ENCODE assay signal across 10 mouse cellular contexts in genomic region chr12:99306536-99307204, GRCm38 (mm10).
DNase-seq lines count a peak whose midpoint lies in the region; ATAC-seq and TF ChIP-seq lines count a peak whose summit lies in the region.
"Had no signal": no experiment of that assay in that cellular context is flagged by ENCODE, and none has a peak within 500 bp of the region (broad histone marks: within the 10 kb centered on the region; RNA-seq: fewer than 3 reads in every experiment).

No protein-coding gene starts in this region.

- peak overlapping the region; percentile 51 for H3K4me2 ChIP-seq in heart, embryonic 16.5 days (ENCODE audit: low read depth, low read length)
- H3K4me2 ChIP-seq in hindbrain, embryonic 11.5 days (replicated peaks; ENCODE audit: low read depth, low read length) = no peak overlapping the region
- no peak overlapping the region for H3K4me2 ChIP-seq in neural tube, embryonic 15.5 days

- WGBS in heart, embryonic 16.5 days = 34% methylated on average over 6 of the region's 6 CpGs
- WGBS in spleen, adult 2 months = 68% methylated on average over 6 of the region's 6 CpGs
- 56% methylated on average over 6 of the region's 6 CpGs for WGBS in hindbrain, embryonic 11.5 days
- 46% methylated on average over 6 of the region's 6 CpGs for WGBS in neural tube, embryonic 15.5 days

- no peak overlapping the region for H3K4me3 ChIP-seq in heart, embryonic 16.5 days (ENCODE audit: low read length)
- no peak overlapping the region for H3K4me3 ChIP-seq in spleen, adult 2 months (ENCODE audit: extremely low read depth, insufficient read depth, insufficient read length)
- no peak overlapping the region for H3K4me3 ChIP-seq in hindbrain, embryonic 11.5 days (ENCODE audit: low read depth, low read length)
- no peak overlapping the region for H3K4me3 ChIP-seq in neural tube, embryonic 15.5 days (replicated peaks)

- no peak for TF ChIP-seq POLR2A in spleen, adult 2 months (IDR thresholded peaks at IDR 0.05; ENCODE audit: low read depth, low read length)

- H3K4me1 ChIP-seq in heart, embryonic 16.5 days (ENCODE audit: control insufficient read depth, insufficient read depth, low read length) = peaks cover 23% of the 10 kb centered on the region
- peaks cover 11% of the 10 kb centered on the region; the same call in 1 of the 2 replicates for H3K4me1 ChIP-seq in spleen, adult 2 months (ENCODE audit: control insufficient read depth, insufficient read depth, insufficient read length)
- H3K4me1 ChIP-seq in hindbrain, embryonic 11.5 days (replicated peaks; ENCODE audit: control insufficient read depth, insufficient read depth, low read length) = peaks cover 6% of the 10 kb centered on the region; the same call in 1 of the 2 replicates
- H3K4me1 ChIP-seq in neural tube, embryonic 15.5 days = peaks cover 66% of the 10 kb centered on the region

- no peak for TF ChIP-seq CTCF in spleen, adult 2 months (IDR thresholded peaks at IDR 0.05; ENCODE audit: extremely low read depth, insufficient read depth, insufficient read length, insufficient replicate concordance)

- no peaks in the 10 kb centered on the region for H3K9me3 ChIP-seq in heart, embryonic 16.5 days (replicated peaks; ENCODE audit: control insufficient read depth, low read length)
- no peaks in the 10 kb centered on the region for H3K9me3 ChIP-seq in hindbrain, embryonic 11.5 days (ENCODE audit: control insufficient read depth, low read length)
- no peaks in the 10 kb centered on the region for H3K9me3 ChIP-seq in neural tube, embryonic 15.5 days (replicated peaks)

- no peak for DNase-seq in heart, postnatal 4 days
- no peak for DNase-seq in spleen, adult 2 months (ENCODE audit: low read depth in 1 of 2, low spot score in 2 of 2)
- no peak for DNase-seq in spleen, postnatal 36 days (ENCODE audit: low spot score in 2 of 2)
- no peak for DNase-seq in hindbrain, embryonic 11.5 days (ENCODE audit: low spot score)
- DNase-seq in layer of hippocampus, adult 11-12 months (ENCODE audit: low spot score) = no peak
- DNase-seq: adrenal gland, adult 8-10 months had no signal

- H3K9ac ChIP-seq in heart, embryonic 16.5 days (ENCODE audit: low read length) = peak overlapping the region; percentile 44
- no peak overlapping the region for H3K9ac ChIP-seq in hindbrain, embryonic 11.5 days (ENCODE audit: low read depth, low read length)
- H3K9ac ChIP-seq in neural tube, embryonic 15.5 days (replicated peaks) = no peak overlapping the region

- no peaks in the 10 kb centered on the region for H3K36me3 ChIP-seq in heart, embryonic 16.5 days (ENCODE audit: control insufficient read depth, insufficient read depth)
- no peaks in the 10 kb centered on the region for H3K36me3 ChIP-seq in spleen, adult 2 months (ENCODE audit: control insufficient read depth, insufficient read depth, low read length)
- H3K36me3 ChIP-seq in hindbrain, embryonic 11.5 days (ENCODE audit: control insufficient read depth, insufficient read depth, low read length) = no peaks in the 10 kb centered on the region
- no peaks in the 10 kb centered on the region for H3K36me3 ChIP-seq in neural tube, embryonic 15.5 days

- peak overlapping the region; percentile 86 for H3K27ac ChIP-seq in heart, embryonic 16.5 days (ENCODE audit: low read length)
- H3K27ac ChIP-seq in spleen, adult 2 months (ENCODE audit: insufficient read depth, low read length) = 0 out of 2 replicates have a peak overlapping the region, but pooled peaks have one; percentile 43
- peak overlapping the region; percentile 17; the same call in 1 of the 2 replicates for H3K27ac ChIP-seq in hindbrain, embryonic 11.5 days (ENCODE audit: low read depth, low read length)
- H3K27ac ChIP-seq in neural tube, embryonic 15.5 days (replicated peaks) = peak overlapping the region; percentile 52
- H3K27ac ChIP-seq: macrophage had no signal

- no peaks in the 10 kb centered on the region for H3K27me3 ChIP-seq in heart, embryonic 16.5 days (ENCODE audit: control insufficient read depth, insufficient read depth, low read length)
- H3K27me3 ChIP-seq in spleen, adult 2 months (ENCODE audit: control insufficient read depth, insufficient read depth, low read length) = no peaks in the 10 kb centered on the region
- no peaks in the 10 kb centered on the region for H3K27me3 ChIP-seq in hindbrain, embryonic 11.5 days (ENCODE audit: control insufficient read depth, insufficient read depth, low read length)
- H3K27me3 ChIP-seq in neural tube, embryonic 15.5 days (replicated peaks) = no peaks in the 10 kb centered on the region

- ATAC-seq in heart, embryonic 16.5 days (replicated peaks; ENCODE audit: extremely low read depth, insufficient read depth, low FRiP score) = no peak
- no peak for ATAC-seq in hindbrain, embryonic 11.5 days (ENCODE audit: low FRiP score)
- ATAC-seq in neural tube, embryonic 15.5 days (ENCODE audit: low FRiP score) = no peak
- no peak for ATAC-seq in erythroblast, adult 5-6 weeks (replicated peaks; ENCODE audit: low FRiP score, poor library complexity, severe bottlenecking)

Comparison
In these comparisons a context has a peak if more than half of its experiments do, and no peak if none do; other contexts are left out.
1. H3K27ac ChIP-seq: peak in every context shown above with its lines; median percentile 86 in heart, embryonic 16.5 days; 52 in neural tube, embryonic 15.5 days; 43 in spleen, adult 2 months; 17 in hindbrain, embryonic 11.5 days.